Mouse (Mus musculus): ENCODE results near the gene Rps6. TPM values are rescaled to one million over a fixed set of nuclear protein-coding genes. Genes with fewer than 3 reads are reported as not detected.

Gene Rps6
- 796 TPM for polyA plus RNA-seq (2014; fragmentation: Illumina TruSeq; extraction: RNeasy Lipid Tissue Mini Kit (QIAGEN cat#74804); ENCODE audit: low read depth, low replicate concordance)

GRCm38 (mm10) chr4:86857113-86858069 is at the start of gene Rps6:
Gene Rps6, minus strand, starts transcription at chr4:86857412.

DNA sequence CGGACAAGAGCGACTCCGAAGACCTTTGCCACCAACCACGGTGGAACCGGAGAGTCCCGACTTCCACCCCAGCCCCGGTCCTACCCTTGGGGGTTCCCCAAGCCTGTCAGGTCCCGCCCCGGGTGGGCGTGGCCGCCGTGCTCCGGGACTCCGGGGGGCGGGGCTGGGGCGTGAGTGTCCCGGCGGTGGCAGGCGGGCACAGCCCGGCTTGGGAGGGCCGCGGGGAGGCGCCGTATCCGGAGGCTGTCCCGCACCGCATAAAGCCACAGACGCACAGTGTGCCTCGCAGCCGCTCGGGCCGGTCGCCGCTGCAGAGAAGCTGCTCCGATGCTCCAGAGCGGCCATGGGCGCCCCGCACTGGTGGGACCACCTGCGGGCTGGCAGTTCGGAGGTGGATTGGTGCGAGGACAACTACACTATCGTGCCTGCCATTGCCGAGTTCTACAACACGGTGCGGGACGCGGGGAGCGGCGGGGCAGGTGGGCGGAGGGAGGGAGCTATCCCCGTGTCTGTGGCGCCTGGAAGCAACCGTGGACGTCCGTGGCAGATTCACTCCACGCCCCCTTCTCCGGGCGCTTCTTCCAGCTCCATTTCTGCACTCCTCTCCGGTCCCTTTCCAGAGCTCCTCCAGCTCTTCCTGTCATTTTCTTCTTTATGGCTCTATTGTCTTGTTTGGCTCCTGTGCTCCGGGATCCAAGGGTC is 17.1 kb upstream of the Rps6 start, which contains the start of gene Acer2:
Gene Acer2 (plus strand): TSS at position 251 of the 702 bp plus-strand sequence.

Other genes with a start within 250 kb of the Rps6 start
- 3.3 TPM for gene Haus6, start 245.4 kb downstream of the Rps6 start, polyA plus RNA-seq (2014; fragmentation: Illumina TruSeq; extraction: RNeasy Lipid Tissue Mini Kit (QIAGEN cat#74804); ENCODE audit: low read depth, low replicate concordance)
- gene Plin2, start 187.4 kb downstream of the Rps6 start, polyA plus RNA-seq (2014; fragmentation: Illumina TruSeq; extraction: RNeasy Lipid Tissue Mini Kit (QIAGEN cat#74804); ENCODE audit: low read depth, low replicate concordance) = 72.5 TPM
- gene Dennd4c, start 108.9 kb downstream of the Rps6 start, polyA plus RNA-seq (2014; fragmentation: Illumina TruSeq; extraction: RNeasy Lipid Tissue Mini Kit (QIAGEN cat#74804); ENCODE audit: low read depth, low replicate concordance) = 19.1 TPM
- 17.0 TPM for gene Acer2, start 17.0 kb upstream of the Rps6 start, polyA plus RNA-seq (2014; fragmentation: Illumina TruSeq; extraction: RNeasy Lipid Tissue Mini Kit (QIAGEN cat#74804); ENCODE audit: low read depth, low replicate concordance)

Measured in heart, adult 10 weeks (tissue).